Mouse (Mus musculus) CH12.LX (cell line): Measurements from ENCODE around the gene Isg15. TPM values are rescaled to one million over a fixed set of nuclear protein-coding genes. Genes with fewer than 3 reads are reported as not detected.

Experiments used
- DNase-seq: peaks from one replicate; pipeline ENCODE4 v3.0.0-alpha.2; 2013; ENCODE audit errors: extremely low read depth
- H3K27ac ChIP-seq: 2 replicates; pipeline ENCODE4 v1.5.1; 2012; ENCODE audit warnings: low read depth, mild to moderate bottlenecking, control low read depth, moderate library complexity; ENCODE audit not compliant: insufficient read depth
- H3K27me3 ChIP-seq: replicated peaks from 2 replicates; pipeline ENCODE3; 2012; ENCODE audit warnings: inconsistent platforms
- H3K36me3 ChIP-seq, 2 experiments: replicated peaks in 1 of 2; 2 replicates each; pipeline versions ENCODE3 to v1.6.1; 2012; ENCODE audit warnings: inconsistent platforms in 1 of 2, low read length in 1 of 2, mild to moderate bottlenecking in 1 of 2, mixed read lengths in 1 of 2, moderate library complexity in 1 of 2; ENCODE audit not compliant: control insufficient read depth in 1 of 2, insufficient read depth in 1 of 2
- H3K4me1 ChIP-seq, 2 experiments: 2 replicates each; pipeline ENCODE4 v1.6.1; 2012; ENCODE audit warnings: inconsistent platforms in 1 of 2, moderate library complexity in 1 of 2; ENCODE audit not compliant: insufficient read depth in 2 of 2, control insufficient read depth in 1 of 2
- H3K4me2 ChIP-seq: 2 replicates; pipeline ENCODE4 v1.6.1; 2012; ENCODE audit warnings: low read depth, mild to moderate bottlenecking, control low read depth; ENCODE audit not compliant: poor library complexity, insufficient read depth, severe bottlenecking
- H3K4me3 ChIP-seq, 3 experiments: fragments of 150-350 bp in 1 of 3; sonication (generic) in 1 of 3; replicated peaks in 1 of 3; 2 replicates each; pipeline versions ENCODE3 to v1.5.1; 2011 to 2012; ENCODE audit warnings: low read depth in 2 of 3, low read length in 2 of 3, mild to moderate bottlenecking in 2 of 3, moderate library complexity in 2 of 3, control low read depth in 1 of 3, improper control_type of control experiment in 1 of 3, inconsistent platforms in 1 of 3, mixed read lengths in 1 of 3; ENCODE audit not compliant: poor library complexity in 1 of 3
- H3K79me2 ChIP-seq: replicated peaks from 2 replicates; pipeline ENCODE4 v1.6.1; 2012; ENCODE audit warnings: mild to moderate bottlenecking, moderate library complexity; ENCODE audit not compliant: control insufficient read depth, poor library complexity, insufficient read depth, severe bottlenecking; ENCODE audit errors: extremely low read depth
- H3K9ac ChIP-seq: 2 replicates; pipeline ENCODE4 v1.6.1; 2012; ENCODE audit warnings: low read depth, mild to moderate bottlenecking, control low read depth, moderate library complexity; ENCODE audit not compliant: insufficient read depth
- H3K9me3 ChIP-seq: replicated peaks from 2 replicates; pipeline ENCODE3; 2012; ENCODE audit warnings: low read length, inconsistent platforms, mixed read lengths
- BHLHE40 ChIP-seq: IDR thresholded peaks from 2 replicates; pipeline ENCODE4 v1.6.1; 2011; ENCODE audit warnings: mild to moderate bottlenecking, low read depth, low read length, improper control_type of control experiment
- ETS1 ChIP-seq: conservative IDR thresholded peaks from 2 replicates; pipeline ENCODE4 v1.6.1; 2012; ENCODE audit warnings: low read depth, mild to moderate bottlenecking, inconsistent platforms, low read length, improper control_type of control experiment, moderate library complexity
- GABPA ChIP-seq: IDR thresholded peaks from 2 replicates; pipeline ENCODE4 v1.6.1; 2012; ENCODE audit warnings: low read depth, low read length, improper control_type of control experiment, inconsistent platforms; ENCODE audit not compliant: insufficient replicate concordance
- JUN ChIP-seq: IDR thresholded peaks from 2 replicates; pipeline ENCODE4 v1.6.1; 2011; ENCODE audit warnings: low read depth, mild to moderate bottlenecking, low read length, improper control_type of control experiment, moderate library complexity; ENCODE audit not compliant: insufficient read depth
- KAT2A ChIP-seq: IDR thresholded peaks from 2 replicates; pipeline ENCODE4 v1.6.1; 2012; ENCODE audit warnings: low read length, improper control_type of control experiment, inconsistent platforms; ENCODE audit not compliant: insufficient replicate concordance
- MAFK ChIP-seq: IDR thresholded peaks from 2 replicates; pipeline ENCODE4 v1.6.1; 2011; ENCODE audit warnings: low read length, improper control_type of control experiment; ENCODE audit not compliant: insufficient replicate concordance
- MAZ ChIP-seq: IDR thresholded peaks from 2 replicates; pipeline ENCODE4 v1.6.1; 2012; ENCODE audit warnings: low read depth, mild to moderate bottlenecking, inconsistent platforms, low read length, improper control_type of control experiment, moderate library complexity
- PAX5 ChIP-seq: IDR thresholded peaks from 2 replicates; pipeline ENCODE4 v1.6.1; 2012; ENCODE audit warnings: low read length, inconsistent platforms, mixed read lengths
- RAD21 ChIP-seq: IDR thresholded peaks from 2 replicates; pipeline ENCODE4 v1.6.1; 2011; ENCODE audit warnings: low read depth, mild to moderate bottlenecking, low read length, improper control_type of control experiment, moderate library complexity
- TCF12 ChIP-seq: IDR thresholded peaks from 2 replicates; pipeline ENCODE4 v1.6.1; 2014; ENCODE audit warnings: low read depth, mild to moderate bottlenecking, inconsistent platforms, low read length, improper control_type of control experiment
- ZNF384 ChIP-seq: IDR thresholded peaks from 2 replicates; pipeline ENCODE4 v1.6.1; 2012; ENCODE audit warnings: low read depth, low read length, improper control_type of control experiment, inconsistent platforms
- dilution Hi-C: fragments of 300-500 bp; cut with MboI; formaldehyde crosslinking; loops from 2 replicates; pipeline ENCODE4 v1.14.3; 2020; ENCODE audit warnings: low sequenced_read_pairs; ENCODE audit not compliant: extremely low pct_unique_long_range_greater_than_20kb, extremely low pct_ligation_motif_present
- in situ Hi-C: fragments of 300-500 bp; cut with MboI; formaldehyde crosslinking; loops from 3 replicates; pipeline ENCODE4 v1.14.3; 2019; ENCODE audit warnings: low sequenced_read_pairs, low pct_ligation_motif_present, low pct_unique_long_range_greater_than_20kb, mixed read lengths
- polyA plus RNA-seq: library from polyadenylated mRNA; unstranded; fragments of >175 nt; gene quantifications from 2 replicates; pipeline ENCODE4 v1.2.1, GENCODE M21; 2012; ENCODE audit warnings: low read depth; ENCODE audit not compliant: insufficient read length
- total RNA-seq, 2 experiments: library from RNA; depleted of rRNA; stranded (reverse); fragments of 300-350 nt in 1 of 2; fragments of >200 nt in 1 of 2; gene quantifications; 2 replicates each; pipeline ENCODE4 v1.2.3; 2012 to 2014

The Isg15 gene
- total and polyA plus RNA-seq, 3 experiments = 4.8 to 6.8 (median 6.0) TPM

DNA sequence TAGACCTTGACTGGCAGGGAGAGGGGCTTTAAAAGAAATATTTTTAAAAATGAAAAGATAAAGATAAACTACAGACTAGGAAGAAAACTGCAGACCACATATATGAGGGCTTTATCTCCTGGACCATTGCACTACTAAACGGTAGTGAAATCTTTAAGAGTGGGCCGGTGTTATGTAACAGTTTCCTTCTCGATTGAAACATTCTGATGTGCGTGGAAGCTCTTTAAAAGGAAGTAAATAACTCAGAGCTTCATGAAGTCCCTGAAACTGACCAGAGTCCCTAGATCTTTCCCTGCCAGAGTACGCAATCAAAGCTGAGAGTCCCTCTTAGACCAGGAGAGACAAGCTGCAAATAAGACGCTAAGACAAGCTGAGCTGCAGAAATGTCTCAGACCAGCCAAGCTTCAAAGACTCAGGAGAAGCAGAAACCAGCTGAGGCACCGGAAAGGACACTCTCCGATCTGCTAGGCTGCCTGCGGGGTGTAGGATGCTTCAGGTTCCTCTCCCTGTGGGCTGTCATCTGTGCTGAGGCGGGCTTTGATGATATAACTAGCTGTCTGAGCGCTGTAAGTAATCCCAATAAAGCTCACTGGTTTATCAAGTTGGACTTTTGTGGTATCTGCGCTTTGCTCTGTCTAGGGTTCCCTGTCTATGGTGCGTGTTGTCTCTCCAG, 9.5 kb upstream of the Isg15 start:
- Histone ChIP-seq H3K27ac (no peak overlapping the region), H3K9me3 (no peaks in the 10 kb centered on the region), H3K27me3 (peaks cover 3% of the 10 kb centered on the region), H3K9ac (no peak overlapping the region), H3K4me2 (no peak overlapping the region), H3K36me3 (no peaks in the 10 kb centered on the region), H3K4me3 (no peak overlapping the region), H3K4me1 (peaks cover 0 to 7% of the 10 kb centered on the region in 2 experiments; a peak in 3 of 4 replicates), H3K79me2 (no peaks in the 10 kb centered on the region)
- TF ChIP-seq ETS1 (no peak), MAZ (no peak), MAFK (no peak), BHLHE40 (no peak), PAX5 (no peak)
- DNase-seq = no peak
- in situ Hi-C loops = no loop called here
- dilution Hi-C loops = no loop called here

DNA sequence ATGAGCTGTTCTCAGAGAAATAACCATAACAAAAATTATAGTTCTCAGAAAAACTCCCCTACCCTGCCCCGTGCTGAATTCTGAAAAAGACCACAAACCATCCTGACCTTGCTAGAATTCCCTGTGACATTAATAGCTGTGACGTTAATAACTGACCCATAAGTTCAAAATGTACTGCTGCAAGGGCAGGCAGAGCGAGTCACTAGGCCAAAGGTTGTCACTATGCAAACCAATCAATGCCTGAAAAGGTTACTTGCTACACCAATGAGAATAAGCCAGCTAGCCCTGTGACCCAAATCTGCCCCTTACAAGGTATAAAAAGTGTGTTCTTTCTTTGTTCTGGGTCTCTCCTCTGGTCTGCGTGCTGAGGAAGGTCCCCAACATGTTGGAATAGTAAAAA, 8.3 kb upstream of the Isg15 start:
- dilution Hi-C loops (no loop called here), in situ Hi-C loops (no loop called here)
- H3K9ac ChIP-seq = no peak overlapping the region
- H3K9me3 ChIP-seq = no peaks in the 10 kb centered on the region
- H3K27me3 ChIP-seq = peaks cover 15% of the 10 kb centered on the region
- no peak overlapping the region for H3K4me2 ChIP-seq
- H3K36me3 ChIP-seq = no peaks in the 10 kb centered on the region
- H3K27ac ChIP-seq = no peak overlapping the region
- TF ChIP-seq GABPA (no peak), JUN (no peak), TCF12 (no peak), ETS1 (no peak), KAT2A (no peak), ZNF384 (no peak), RAD21 (no peak)
- peaks cover 0 to 3% of the 10 kb centered on the region in 2 experiments; a peak in 2 of 4 replicates for H3K4me1 ChIP-seq
- no peak for DNase-seq
- H3K79me2 ChIP-seq = no peaks in the 10 kb centered on the region
- H3K4me3 ChIP-seq = no peak overlapping the region
